In genomic region chr13:76017465-76017864, GRCm38 (mm10) we compare ENCODE assay signal across 7 mouse cellular contexts. TPM values are rescaled to one million over a fixed set of nuclear protein-coding genes. Genes with fewer than 3 reads are reported as not detected.
DNase-seq lines count a peak whose midpoint lies in the region; ATAC-seq lines count a peak whose summit lies in the region.

No protein-coding gene starts in this region.

- H3K4me3 ChIP-seq in neural tube, embryonic 11.5 days (ENCODE audit: low read depth, low read length), result peak overlapping the region; percentile 78
- peak overlapping the region; percentile 84 for H3K4me3 ChIP-seq in hindbrain, embryonic 10.5 days

- no peaks in the 10 kb centered on the region for H3K9me3 ChIP-seq in neural tube, embryonic 11.5 days (ENCODE audit: control insufficient read depth, low read length)
- no peaks in the 10 kb centered on the region for H3K9me3 ChIP-seq in hindbrain, embryonic 10.5 days

- H3K27me3 ChIP-seq in neural tube, embryonic 11.5 days (ENCODE audit: control insufficient read depth, insufficient read depth, low read length), result no peaks in the 10 kb centered on the region
- no peaks in the 10 kb centered on the region for H3K27me3 ChIP-seq in hindbrain, embryonic 10.5 days (ENCODE audit: insufficient read depth, poor library complexity, severe bottlenecking)

- peak overlapping the region; percentile 59 for H3K4me2 ChIP-seq in neural tube, embryonic 11.5 days (ENCODE audit: low read depth)

- WGBS in neural tube, embryonic 11.5 days, result 76% methylated on average over 4 of the region's 4 CpGs
- 79% methylated on average over 4 of the region's 4 CpGs for WGBS in hindbrain, embryonic 10.5 days

- no peak for DNase-seq in neural tube, embryonic 11.5 days (ENCODE audit: low spot score)
- DNase-seq in neural tube, embryonic 10.5 days (ENCODE audit: extremely low spot score, low spot score), result no peak
- DNase-seq in embryo, embryonic 10 days (ENCODE audit: low spot score), result peak; percentile 26
- no peak for DNase-seq in hindbrain, embryonic 10.5 days (ENCODE audit: low spot score)
- no peak for DNase-seq in urinary bladder, postnatal 4 days (ENCODE audit: low spot score in 2 of 2)
- DNase-seq in urinary bladder, postnatal 10 days (ENCODE audit: low spot score), result no peak

- no peaks in the 10 kb centered on the region for H3K36me3 ChIP-seq in neural tube, embryonic 11.5 days (ENCODE audit: control insufficient read depth, insufficient read depth, low read length)
- no peaks in the 10 kb centered on the region for H3K36me3 ChIP-seq in hindbrain, embryonic 10.5 days

- H3K27ac ChIP-seq in neural tube, embryonic 11.5 days (ENCODE audit: low read depth, low read length), result no peak overlapping the region
- H3K27ac ChIP-seq in hindbrain, embryonic 10.5 days, result peak overlapping the region; percentile 96

- H3K4me1 ChIP-seq in neural tube, embryonic 11.5 days (ENCODE audit: control insufficient read depth, insufficient read depth, low read length), result peaks cover 3% of the 10 kb centered on the region; the same call in 1 of the 2 replicates
- H3K4me1 ChIP-seq in hindbrain, embryonic 10.5 days (replicated peaks), result peaks cover 9% of the 10 kb centered on the region

- H3K9ac ChIP-seq in neural tube, embryonic 11.5 days (ENCODE audit: low read length), result no peak overlapping the region

- no peak for ATAC-seq in neural tube, embryonic 11.5 days (ENCODE audit: insufficient read depth, low FRiP score, low TSS enrichment)
- peak; percentile 78 for ATAC-seq in megakaryocyte-erythroid progenitor cell, adult 5-6 weeks (replicated peaks; ENCODE audit: low FRiP score, low TSS enrichment, poor library complexity, severe bottlenecking)

RNA-seq across cellular contexts. Expression of gene Rfesd, which starts 1.1 kb away (rescaled TPM):
- 14.8 and 16.7 TPM in 2 replicates for polyA plus RNA-seq in neural tube, embryonic 11.5 days (2014; fragmentation: Nextera tagmentation; extraction: Ambion mirVana)
- 20.8 and 25.8 TPM in 2 replicates for polyA plus RNA-seq in hindbrain, embryonic 10.5 days (2016; fragmentation: Nextera tagmentation; extraction: Ambion mirVana)
- 71.4 and 90.7 TPM in 2 replicates for total RNA-seq in megakaryocyte-erythroid progenitor cell, adult 5-6 weeks (2014; fragmentation: Nextera tagmentation)
- total RNA-seq in megakaryocyte-erythroid progenitor cell, adult 5-6 weeks (2017), result 63.8 and 68.1 TPM in 2 replicates

RNA-seq across cellular contexts. Expression of gene Gpr150, which starts 39.3 kb away (rescaled TPM):
- polyA plus RNA-seq in neural tube, embryonic 11.5 days (2014; fragmentation: Nextera tagmentation; extraction: Ambion mirVana), result 0.31 and 0.65 TPM in 2 replicates
- polyA plus RNA-seq in hindbrain, embryonic 10.5 days (2016; fragmentation: Nextera tagmentation; extraction: Ambion mirVana), result 0.39 and 0.50 TPM in 2 replicates
- total RNA-seq in megakaryocyte-erythroid progenitor cell, adult 5-6 weeks (2014; fragmentation: Nextera tagmentation), result 0.96 TPM in 1 of 2 replicates, not detected in the other
- total RNA-seq in megakaryocyte-erythroid progenitor cell, adult 5-6 weeks (2017), result 0.99 TPM in 1 of 2 replicates, not detected in the other

RNA-seq across cellular contexts. Expression of gene Spata9, which starts 50.5 kb away (rescaled TPM):
- polyA plus RNA-seq in neural tube, embryonic 11.5 days (2014; fragmentation: Nextera tagmentation; extraction: Ambion mirVana), result 0.29 and 1.0 TPM in 2 replicates
- 0.47 and 0.77 TPM in 2 replicates for polyA plus RNA-seq in hindbrain, embryonic 10.5 days (2016; fragmentation: Nextera tagmentation; extraction: Ambion mirVana)
- total RNA-seq in megakaryocyte-erythroid progenitor cell, adult 5-6 weeks (2014; fragmentation: Nextera tagmentation), result 0.98 TPM in 1 of 2 replicates, not detected in the other
- not detected in 2 replicates for total RNA-seq in megakaryocyte-erythroid progenitor cell, adult 5-6 weeks (2017)
